Mouse (Mus musculus) midbrain, embryonic 14.5 days (tissue): ENCODE results near the gene Gamt. TPM values are rescaled to one million over a fixed set of nuclear protein-coding genes. Genes with fewer than 3 reads are reported as not detected.

Source experiments
- ATAC-seq: fragments of 200-750 bp; cut with Nextera tagmentation; 2 replicates; pipeline ENCODE4 v1.8.0; 2017; ENCODE audit warnings: moderate number of reproducible peaks, moderate library complexity; ENCODE audit not compliant: low FRiP score, low TSS enrichment
- DNase-seq: peaks from one replicate; pipeline ENCODE4 v3.0.0-alpha.2; 2015
- H3K27ac ChIP-seq: fragments of 300-500 bp; sonication (generic); replicated peaks from 2 replicates; pipeline ENCODE4 v1.5.1; 2014; ENCODE audit warnings: mild to moderate bottlenecking, low read depth, low read length, moderate library complexity
- H3K27me3 ChIP-seq: fragments of 300-500 bp; sonication (generic); 2 replicates; pipeline ENCODE4 v1.6.1; 2014; ENCODE audit warnings: low read length, control low read depth, mixed read lengths; ENCODE audit not compliant: control insufficient read depth, insufficient read depth
- H3K36me3 ChIP-seq: fragments of 300-500 bp; sonication (generic); 2 replicates; pipeline ENCODE4 v1.6.1; 2014; ENCODE audit warnings: low read length, control low read depth; ENCODE audit not compliant: control insufficient read depth, insufficient read depth
- H3K4me1 ChIP-seq: fragments of 300-500 bp; sonication (generic); 2 replicates; pipeline ENCODE4 v1.6.1; 2014; ENCODE audit warnings: mild to moderate bottlenecking, antibody characterized with exemption, low read length, control low read depth; ENCODE audit not compliant: control insufficient read depth, insufficient read depth
- H3K4me2 ChIP-seq: fragments of 300-500 bp; sonication (generic); 2 replicates; pipeline ENCODE4 v1.6.1; 2014; ENCODE audit warnings: mild to moderate bottlenecking, low read length, moderate library complexity
- H3K4me3 ChIP-seq: fragments of 300-500 bp; sonication (generic); replicated peaks from 2 replicates; pipeline ENCODE4 v1.5.1; 2014; ENCODE audit warnings: low read depth, low read length
- H3K9ac ChIP-seq: fragments of 300-500 bp; sonication (generic); replicated peaks from 2 replicates; pipeline ENCODE4 v1.6.1; 2014; ENCODE audit warnings: mild to moderate bottlenecking, low read length, moderate library complexity
- H3K9me3 ChIP-seq: fragments of 300-500 bp; sonication (generic); 2 replicates; pipeline ENCODE4 v1.6.1; 2016; ENCODE audit warnings: low read length, control low read depth, mixed read lengths; ENCODE audit not compliant: control insufficient read depth
- WGBS: fragments of 180-500 bp; shearing (Covaris S2); extraction: QIAGEN DNeasy Blood & Tissue Kit; methylation state at CpG from one replicate; pipeline ENCODE4 v1.1.7; 2014; 5-methylcytosine and 5-hydroxymethylcytosine counted together
- polyA plus RNA-seq: library from polyadenylated mRNA; unstranded; fragments of >200 nt; fragmentation: Nextera tagmentation; extraction: Ambion mirVana; gene quantifications from 2 replicates; pipeline ENCODE4 v1.2.1, GENCODE M21; 2014

Gamt gene
- polyA plus RNA-seq, 1 experiment from 2014 or later = 15.1 TPM

DNA sequence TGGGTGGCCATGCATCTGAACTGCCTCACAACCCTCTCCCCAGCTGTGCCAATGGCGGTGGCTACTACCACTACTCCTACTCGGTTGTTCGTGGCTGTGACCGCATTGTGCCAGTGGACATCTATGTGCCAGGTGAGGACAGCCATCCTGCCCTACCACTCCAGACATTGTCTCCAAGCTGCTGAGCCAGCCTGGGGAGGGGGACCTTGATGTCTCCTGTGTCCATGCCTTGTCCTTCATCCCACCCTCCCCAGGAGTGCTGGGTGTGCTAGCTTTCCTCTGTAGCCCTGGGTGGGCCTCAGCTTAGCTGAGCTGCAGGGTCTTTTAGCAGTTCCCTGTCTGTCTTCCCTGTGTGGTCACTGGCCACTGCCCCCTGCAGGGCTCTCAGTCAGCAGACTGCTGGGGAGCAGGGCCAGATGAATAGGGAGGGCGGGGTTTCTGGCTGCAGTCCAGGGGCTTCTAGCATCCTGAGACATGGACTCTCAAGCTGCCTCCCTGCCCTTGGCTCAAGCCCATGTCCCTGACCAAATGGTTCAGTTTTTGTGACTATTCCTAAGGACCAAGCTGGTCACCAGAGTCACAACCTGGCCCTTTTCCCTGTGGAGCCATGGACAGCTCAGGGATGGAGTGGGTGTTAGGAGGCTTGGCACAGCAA, 4.8 kb downstream of the Gamt start:
- 80% methylated on average over 5 of the region's 5 CpGs for WGBS
- H3K4me1 ChIP-seq = peaks cover 16% of the 10 kb centered on the region
- DNase-seq (peak; percentile 31), ATAC-seq (no peak)
- H3K27me3 ChIP-seq = no peaks in the 10 kb centered on the region
- H3K9ac ChIP-seq = no peak overlapping the region
- no peak overlapping the region for H3K4me2 ChIP-seq
- H3K27ac ChIP-seq = no peak overlapping the region; the same call in 1 of the 2 replicates
- H3K4me3 ChIP-seq = no peak overlapping the region
- H3K9me3 ChIP-seq = no peaks in the 10 kb centered on the region
- H3K36me3 ChIP-seq = peaks cover 56% of the 10 kb centered on the region

DNA sequence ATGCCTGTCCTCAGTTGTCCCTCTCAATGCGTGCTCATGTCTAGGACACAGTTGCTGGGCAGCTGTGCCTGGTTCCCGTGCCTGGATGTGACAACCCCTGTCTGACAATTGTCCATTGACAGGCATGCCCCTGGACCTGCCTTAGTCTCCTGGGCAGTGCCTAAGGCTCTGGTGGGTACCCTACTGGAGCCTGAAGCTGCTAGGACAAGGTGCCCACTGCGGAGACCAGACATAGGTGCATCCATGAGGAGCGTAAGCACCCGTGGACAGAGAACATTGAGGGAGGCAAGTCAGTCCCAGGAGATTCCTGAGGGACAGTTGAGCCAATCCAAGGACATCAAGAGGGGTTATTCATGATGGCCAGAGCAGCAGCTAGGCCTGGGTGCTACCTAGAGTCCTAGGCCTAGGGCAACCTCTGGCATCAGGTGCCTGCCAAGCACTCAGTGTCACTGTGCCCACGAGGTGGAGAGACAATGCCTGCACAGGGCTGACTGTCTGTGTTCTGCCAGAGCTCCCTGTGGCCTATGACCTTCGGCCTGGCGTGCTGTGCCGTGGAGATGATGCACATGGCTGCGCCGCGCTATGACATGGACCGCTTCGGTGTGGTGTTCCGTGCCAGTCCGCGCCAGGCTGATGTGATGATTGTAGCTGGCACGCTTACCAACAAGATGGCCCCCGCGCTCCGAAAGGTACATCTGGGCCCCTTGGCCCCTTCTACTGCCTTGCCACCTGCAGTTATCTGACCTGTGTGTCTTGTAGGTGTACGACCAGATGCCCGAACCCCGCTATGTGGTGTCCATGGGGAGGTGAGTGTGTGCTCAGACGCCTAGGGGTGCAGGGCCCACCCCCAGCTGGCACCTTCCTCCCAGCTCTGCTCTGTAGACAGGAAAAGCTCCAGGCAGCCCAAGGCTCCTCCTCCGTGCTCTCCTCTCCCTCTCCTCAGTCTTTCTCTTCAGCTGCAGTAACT, 6.2 kb downstream of the Gamt start:
- no peak overlapping the region for H3K4me3 ChIP-seq
- no peak overlapping the region for H3K27ac ChIP-seq
- 95% methylated on average over 26 of the region's 26 CpGs for WGBS
- H3K4me2 ChIP-seq = no peak overlapping the region
- H3K9ac ChIP-seq = no peak overlapping the region
- no peaks in the 10 kb centered on the region for H3K27me3 ChIP-seq
- no peak for DNase-seq
- H3K4me1 ChIP-seq = peaks cover 14% of the 10 kb centered on the region
- ATAC-seq = no peak
- H3K36me3 ChIP-seq = peaks cover 56% of the 10 kb centered on the region
- H3K9me3 ChIP-seq = no peaks in the 10 kb centered on the region

DNA sequence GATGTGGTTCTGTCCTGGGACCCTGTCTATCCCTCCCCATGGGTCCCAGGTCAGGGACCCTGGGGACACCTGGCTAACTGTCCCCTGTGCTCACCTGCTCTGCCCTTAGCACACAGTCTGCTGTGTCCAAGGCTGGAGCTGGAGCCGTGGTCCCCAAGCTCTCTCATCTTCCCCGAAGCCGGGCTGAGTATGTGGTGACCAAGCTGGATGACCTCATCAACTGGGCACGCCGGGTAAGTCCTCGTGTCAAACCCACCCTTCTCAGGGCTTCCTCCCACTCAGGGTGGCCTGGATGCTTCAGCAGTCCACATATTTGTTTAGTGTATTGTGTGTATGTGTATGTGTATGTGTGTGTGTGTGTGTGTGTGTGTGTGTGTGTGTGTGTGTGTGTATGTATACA, 7.3 kb downstream of the Gamt start:
- H3K4me1 ChIP-seq = peaks cover 11% of the 10 kb centered on the region
- H3K36me3 ChIP-seq = peaks cover 52% of the 10 kb centered on the region
- H3K4me3 ChIP-seq = no peak overlapping the region
- no peak overlapping the region for H3K9ac ChIP-seq
- H3K4me2 ChIP-seq = no peak overlapping the region
- no peaks in the 10 kb centered on the region for H3K27me3 ChIP-seq
- H3K9me3 ChIP-seq = no peaks in the 10 kb centered on the region
- ATAC-seq (no peak), DNase-seq (no peak)
- 93% methylated on average over 6 of the region's 6 CpGs for WGBS
- H3K27ac ChIP-seq = no peak overlapping the region

DNA sequence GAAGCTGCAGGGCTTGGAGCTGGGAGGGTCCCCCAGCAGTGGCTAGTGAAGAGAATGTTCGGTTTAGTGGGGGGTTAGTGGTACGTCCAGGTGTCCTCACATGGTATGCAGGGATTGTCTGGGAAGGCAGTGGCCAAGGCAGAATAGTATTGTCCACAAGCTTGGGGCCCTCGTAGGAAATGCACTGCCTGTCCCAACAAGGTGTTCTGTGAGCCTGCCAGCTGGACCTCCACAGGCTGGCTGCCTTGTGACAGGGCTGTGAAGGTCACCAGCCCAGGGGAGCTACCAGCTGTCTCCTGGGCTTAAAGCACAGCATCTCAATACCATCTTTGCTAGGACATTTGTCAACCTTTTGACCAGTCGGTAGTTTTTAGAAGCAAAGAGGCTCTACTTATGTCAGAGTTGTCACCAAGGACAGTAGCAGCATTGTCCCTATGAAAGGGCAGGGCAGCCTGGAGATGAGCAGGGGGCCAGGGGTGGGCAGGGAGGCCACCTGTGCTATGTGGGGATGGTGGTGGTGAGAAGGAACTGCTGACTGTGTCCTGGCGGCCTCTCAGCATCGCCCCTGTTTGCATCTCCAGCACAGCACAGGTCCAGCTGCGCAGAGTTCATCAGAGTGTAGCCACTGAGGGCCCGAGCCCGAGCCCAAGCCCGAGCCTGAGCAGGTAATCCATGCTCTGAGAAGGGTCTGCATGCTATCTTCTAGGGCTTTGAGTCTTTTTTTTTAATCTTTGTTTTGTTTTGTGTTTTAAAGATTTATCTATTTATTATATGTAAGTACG, 8.1 kb downstream of the Gamt start:
- Histone ChIP-seq H3K9me3 (no peaks in the 10 kb centered on the region), H3K36me3 (peaks cover 43% of the 10 kb centered on the region), H3K4me2 (no peak overlapping the region), H3K4me3 (no peak overlapping the region), H3K27me3 (no peaks in the 10 kb centered on the region), H3K27ac (no peak overlapping the region), H3K9ac (no peak overlapping the region; the same call in 1 of the 2 replicates), H3K4me1 (peaks cover 11% of the 10 kb centered on the region)
- 93% methylated on average over 11 of the region's 11 CpGs for WGBS
- ATAC-seq = no peak
- no peak for DNase-seq

DNA sequence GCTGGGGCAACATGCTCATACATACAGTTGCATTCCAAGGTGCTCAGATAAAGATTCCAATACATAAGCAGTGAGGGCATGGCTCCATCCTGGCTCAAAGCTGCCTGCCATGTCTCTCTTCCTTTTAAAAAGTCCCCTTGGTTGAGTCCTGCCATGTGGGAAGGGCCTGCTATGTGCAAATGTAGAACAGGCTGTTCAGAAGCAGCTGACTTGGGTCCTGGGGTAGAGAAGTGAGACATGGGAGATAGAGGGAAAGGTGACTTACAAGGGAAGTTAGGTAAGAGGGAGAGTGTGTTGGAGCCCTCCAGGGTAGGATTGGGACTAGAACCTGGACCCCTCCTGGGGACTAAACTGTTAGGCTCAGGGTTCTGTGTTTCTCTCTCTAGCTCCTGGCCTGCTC, 8.8 kb downstream of the Gamt start:
- H3K4me2 ChIP-seq = no peak overlapping the region
- peaks cover 11% of the 10 kb centered on the region for H3K4me1 ChIP-seq
- no peaks in the 10 kb centered on the region for H3K27me3 ChIP-seq
- H3K9ac ChIP-seq = no peak overlapping the region
- no peak for DNase-seq
- peaks cover 39% of the 10 kb centered on the region for H3K36me3 ChIP-seq
- no peak for ATAC-seq
- H3K9me3 ChIP-seq = no peaks in the 10 kb centered on the region
- no peak overlapping the region for H3K4me3 ChIP-seq
- H3K27ac ChIP-seq = no peak overlapping the region

DNA sequence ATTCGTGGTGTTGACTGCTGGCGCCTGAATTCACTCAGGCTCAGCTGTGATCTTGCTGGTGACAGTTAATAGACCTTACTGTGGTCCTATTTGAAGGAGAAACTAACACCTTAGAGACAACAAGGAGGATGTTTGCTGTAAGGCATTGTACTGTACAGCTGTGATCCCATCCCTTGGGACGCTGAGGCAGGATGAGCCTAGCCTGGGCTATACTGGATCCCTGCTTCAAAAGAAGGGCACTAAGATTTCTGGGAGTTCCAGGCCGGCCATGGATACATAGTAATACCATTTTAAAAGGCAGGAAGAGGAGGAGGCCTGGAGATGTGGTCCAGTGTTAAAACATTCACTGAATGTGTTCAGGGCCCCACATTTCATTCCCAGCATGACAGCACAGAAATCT, 10.2 kb downstream of the Gamt start:
- no peak overlapping the region for H3K9ac ChIP-seq
- peak overlapping the region; percentile 90 for H3K4me2 ChIP-seq
- ATAC-seq = no peak

DNA sequence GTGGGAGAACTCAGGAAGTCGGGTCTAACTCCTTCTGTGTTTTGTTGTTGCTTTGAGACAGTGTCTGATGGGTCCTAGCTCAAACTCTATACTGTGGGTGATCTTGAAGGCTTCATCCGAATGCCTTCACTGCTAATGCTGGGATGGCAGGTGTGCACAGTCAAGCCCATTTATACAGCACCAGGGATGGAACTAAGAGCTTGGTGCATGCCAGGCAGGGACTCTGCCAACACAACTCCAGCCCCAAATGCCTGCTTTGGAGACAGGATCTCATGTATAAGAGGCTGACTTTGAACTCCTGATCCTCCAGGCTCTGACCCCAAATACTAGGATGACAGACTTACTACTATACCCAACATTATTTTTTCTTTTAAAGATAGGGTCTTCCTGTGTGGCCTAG, 10.8 kb downstream of the Gamt start:
- peaks cover 19% of the 10 kb centered on the region for H3K36me3 ChIP-seq
- peak overlapping the region; percentile 75 for H3K9ac ChIP-seq
- peak overlapping the region; percentile 55 for H3K4me3 ChIP-seq
- peaks cover 15% of the 10 kb centered on the region for H3K4me1 ChIP-seq
- no peaks in the 10 kb centered on the region for H3K27me3 ChIP-seq
- DNase-seq (no peak), ATAC-seq (no peak)
- peak overlapping the region; percentile 88 for H3K27ac ChIP-seq
- no peaks in the 10 kb centered on the region for H3K9me3 ChIP-seq
- peak overlapping the region; percentile 90 for H3K4me2 ChIP-seq
- 43% methylated on average over 2 of the region's 2 CpGs for WGBS

More for the DNA sequence above, 10.2 kb downstream of the Gamt start:
- 82% methylated on average over 4 of the region's 4 CpGs for WGBS
- Histone ChIP-seq H3K4me1 (peaks cover 11% of the 10 kb centered on the region), H3K4me3 (no peak overlapping the region), H3K36me3 (peaks cover 24% of the 10 kb centered on the region), H3K27ac (no peak overlapping the region), H3K9me3 (no peaks in the 10 kb centered on the region), H3K27me3 (no peaks in the 10 kb centered on the region)
- DNase-seq = no peak

DNA sequence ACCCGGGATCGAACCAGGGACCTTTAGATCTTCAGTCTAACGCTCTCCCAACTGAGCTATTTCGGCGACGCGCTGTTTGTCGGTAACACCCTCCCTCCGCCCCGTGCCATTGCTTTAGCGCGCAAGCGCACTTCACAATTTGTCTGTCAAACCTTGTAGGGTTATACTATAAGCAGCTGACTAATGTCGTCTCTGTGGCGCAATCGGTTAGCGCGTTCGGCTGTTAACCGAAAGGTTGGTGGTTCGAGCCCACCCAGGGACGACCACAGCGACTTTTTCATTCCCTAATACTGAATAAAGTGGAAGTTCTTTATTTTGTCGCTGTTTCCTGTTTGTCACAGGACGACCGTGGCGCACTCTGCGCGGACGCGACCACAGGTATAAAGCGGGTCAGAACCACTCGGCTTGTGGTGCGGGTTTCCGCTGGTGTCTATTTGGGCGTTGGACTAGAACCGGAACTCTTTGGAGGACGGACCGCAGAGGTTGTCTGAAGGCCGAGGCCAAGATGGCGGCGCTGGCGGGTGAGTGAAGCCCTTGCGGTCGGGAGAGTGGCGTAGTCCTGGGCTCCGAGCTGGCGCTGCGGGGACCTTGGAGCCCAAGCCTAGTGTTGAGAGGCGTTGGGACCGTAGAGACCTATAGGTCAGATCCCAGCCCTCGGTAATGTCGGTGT, 11.7 kb downstream of the Gamt start, which contains the start of gene Ndufs7:
Gene Ndufs7, plus strand, starts transcription at position 151 of the 670 bp plus-strand sequence.
- peaks cover 18% of the 10 kb centered on the region for H3K4me1 ChIP-seq
- no peaks in the 10 kb centered on the region for H3K9me3 ChIP-seq
- WGBS = under 1% methylated on average over 53 of the region's 53 CpGs
- peak within 1 kb of the TSS; percentile 90 for H3K4me2 ChIP-seq
- peak within 1 kb of the TSS; percentile 88 for H3K27ac ChIP-seq
- DNase-seq = peak; percentile 97
- H3K36me3 ChIP-seq = peaks cover 16% of the 10 kb centered on the region
- H3K27me3 ChIP-seq = no peaks in the 10 kb centered on the region
- H3K9ac ChIP-seq = peak within 1 kb of the TSS; percentile 75
- peak within 1 kb of the TSS; percentile 55 for H3K4me3 ChIP-seq
- ATAC-seq = peak; percentile 89
